Mouse (Mus musculus) thymus, adult 2 months (tissue): ENCODE measurements around the gene Sun2. TPM values are rescaled to one million over a fixed set of nuclear protein-coding genes. Genes with fewer than 3 reads are reported as not detected.

Source experiments
- DNase-seq: peaks from one replicate; pipeline ENCODE4 v3.0.0; 2021
- H3K27ac ChIP-seq: fragments of 200-500 bp; 2 replicates; pipeline ENCODE4 v1.5.1; 2012; ENCODE audit warnings: low read length, control low read depth; ENCODE audit not compliant: control insufficient read depth, insufficient read depth
- H3K27me3 ChIP-seq: fragments of 200-500 bp; 2 replicates; pipeline ENCODE4 v1.6.1; 2012; ENCODE audit warnings: mild to moderate bottlenecking, low read length, moderate library complexity, mixed read lengths; ENCODE audit not compliant: control insufficient read depth, insufficient read depth
- H3K36me3 ChIP-seq: fragments of 200-500 bp; 2 replicates; pipeline ENCODE4 v1.6.1; 2012; ENCODE audit warnings: mild to moderate bottlenecking, low read length, moderate library complexity; ENCODE audit not compliant: control insufficient read depth, insufficient read depth
- H3K4me1 ChIP-seq: fragments of 200-500 bp; replicated peaks from 2 replicates; pipeline ENCODE4 v1.6.1; 2012; ENCODE audit warnings: low read length; ENCODE audit not compliant: control insufficient read depth, insufficient read depth
- H3K4me3 ChIP-seq: fragments of 200-500 bp; 2 replicates; pipeline ENCODE4 v1.5.1; 2012; ENCODE audit warnings: mild to moderate bottlenecking, low read length, control low read depth, moderate library complexity; ENCODE audit not compliant: control insufficient read depth, insufficient read depth
- CTCF ChIP-seq: fragments of 200-500 bp; IDR thresholded peaks from 2 replicates; pipeline ENCODE4 v1.5.1; 2012; ENCODE audit warnings: mild to moderate bottlenecking, control low read depth, low read length, moderate library complexity, borderline replicate concordance; ENCODE audit not compliant: control insufficient read depth, poor library complexity, insufficient read depth; ENCODE audit errors: extremely low read depth
- POLR2A ChIP-seq: fragments of 200-500 bp; IDR thresholded peaks from 2 replicates; pipeline ENCODE4 v1.6.1; 2012; ENCODE audit warnings: mild to moderate bottlenecking, low read length, control low read depth, moderate library complexity; ENCODE audit not compliant: control insufficient read depth, poor library complexity, insufficient read depth; ENCODE audit errors: extremely low read depth
- WGBS: fragments of 180-500 bp; shearing (Covaris S2); methylation state at CpG from one replicate; pipeline ENCODE4 v1.1.7; 2018; 5-methylcytosine and 5-hydroxymethylcytosine counted together
- polyA plus RNA-seq: library from polyadenylated mRNA; depleted of rRNA; stranded (reverse); fragments of >200 nt; gene quantifications from 2 replicates; pipeline ENCODE4 v1.2.3, GENCODE M21; 2012; rRNA removed

The Sun2 gene
- polyA plus RNA-seq, 1 experiment, result 245 TPM

GRCm38 (mm10) chr15:79683146-79683545 is 59.2 kb downstream of the Sun2 start:
- no peak overlapping the region for H3K27ac ChIP-seq
- TF ChIP-seq POLR2A (no peak), CTCF (no peak)
- H3K4me3 ChIP-seq, result no peak overlapping the region
- H3K4me1 ChIP-seq, result peaks cover 13% of the 10 kb centered on the region
- DNase-seq, result no peak
- no peaks in the 10 kb centered on the region for H3K36me3 ChIP-seq
- WGBS, result 80% methylated on average over 6 of the region's 6 CpGs
- no peaks in the 10 kb centered on the region for H3K27me3 ChIP-seq

GRCm38 (mm10) chr15:79681973-79682372 is 60.4 kb downstream of the Sun2 start:
- H3K36me3 ChIP-seq, result no peaks in the 10 kb centered on the region
- peaks cover 13% of the 10 kb centered on the region for H3K4me1 ChIP-seq
- DNase-seq, result no peak
- H3K27ac ChIP-seq, result no peak overlapping the region
- H3K4me3 ChIP-seq, result no peak overlapping the region
- TF ChIP-seq POLR2A, result no peak
- no peak for TF ChIP-seq CTCF
- WGBS, result 94% methylated on average over 4 of the region's 4 CpGs
- H3K27me3 ChIP-seq, result no peaks in the 10 kb centered on the region

DNA sequence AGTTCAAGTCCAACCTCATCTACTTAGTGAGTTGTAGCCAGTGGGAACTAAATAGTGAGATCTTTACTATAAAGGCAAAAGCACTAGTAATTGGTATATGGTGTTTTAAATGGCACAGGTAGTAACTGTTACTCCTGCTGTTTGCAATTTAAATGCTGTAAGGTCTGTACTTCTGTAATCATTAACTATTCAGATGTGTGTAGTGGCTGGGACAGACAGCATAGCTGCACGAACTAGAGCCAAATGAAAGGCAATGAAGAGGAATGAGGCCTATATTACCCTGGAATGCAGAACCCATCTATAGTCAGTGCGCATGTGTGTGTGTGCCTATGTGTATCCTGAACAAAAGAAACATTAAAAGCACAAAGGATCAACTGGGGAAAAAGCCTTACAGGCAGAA is 64.4 kb downstream of the Sun2 start:
- Histone ChIP-seq H3K36me3 (peaks cover 31% of the 10 kb centered on the region), H3K27me3 (no peaks in the 10 kb centered on the region), H3K4me1 (no peaks in the 10 kb centered on the region), H3K27ac (no peak overlapping the region), H3K4me3 (no peak overlapping the region)
- no peak for DNase-seq
- TF ChIP-seq CTCF (no peak), POLR2A (no peak)
- WGBS, result 97% methylated on average over 2 of the region's 2 CpGs

Other genes with a start within 250 kb of the Sun2 start
- gene Kcnj4, start 237.3 kb downstream of the Sun2 start, polyA plus RNA-seq, result not detected in 2 replicates
- 2.0 and 3.4 TPM in 2 replicates for gene Kdelr3, start 226.1 kb downstream of the Sun2 start, polyA plus RNA-seq
- gene Ddx17, start 195.8 kb downstream of the Sun2 start, polyA plus RNA-seq, result 526 and 554 TPM in 2 replicates
- gene Dmc1, start 137.4 kb downstream of the Sun2 start, polyA plus RNA-seq, result 0.74 and 1.1 TPM in 2 replicates
- 1.0 and 1.2 TPM in 2 replicates for gene Fam227a, start 83.6 kb downstream of the Sun2 start, polyA plus RNA-seq
- 16.0 and 17.9 TPM in 2 replicates for gene Cby1, start 83.3 kb downstream of the Sun2 start, polyA plus RNA-seq
- gene Tomm22, start 71.7 kb downstream of the Sun2 start, polyA plus RNA-seq, result 51.7 and 65.2 TPM in 2 replicates
- 23.8 and 30.5 TPM in 2 replicates for gene Josd1, start 54.6 kb downstream of the Sun2 start, polyA plus RNA-seq
- 91.3 and 114 TPM in 2 replicates for gene Gtpbp1, start 51.7 kb downstream of the Sun2 start, polyA plus RNA-seq
- 51.2 and 51.3 TPM in 2 replicates for gene Dnal4, start 35.3 kb upstream of the Sun2 start, polyA plus RNA-seq
- 1.2 and 1.4 TPM in 2 replicates for gene Nptxr, start 62.2 kb upstream of the Sun2 start, polyA plus RNA-seq
- 0.55 TPM in 1 of 2 replicates, not detected in the other for gene Npcd, start 91.7 kb upstream of the Sun2 start, polyA plus RNA-seq
- gene Cbx6, start 92.2 kb upstream of the Sun2 start, polyA plus RNA-seq, result 136 and 145 TPM in 2 replicates
- gene Apobec3, start 149.1 kb upstream of the Sun2 start, polyA plus RNA-seq, result 92.3 and 98.5 TPM in 2 replicates
- 61.9 and 72.6 TPM in 2 replicates for gene Cbx7, start 228.6 kb upstream of the Sun2 start, polyA plus RNA-seq